Mouse (Mus musculus): ENCODE results near the gene Gabrr3. TPM values are rescaled to one million over a fixed set of nuclear protein-coding genes. Genes with fewer than 3 reads are reported as not detected.

Gene Gabrr3
- polyA plus RNA-seq, 1 experiment from 2014 or later: not detected

- WGBS (ENCODE audit: insufficient replicate concordance): 70% methylated on average over 5 of the region's 5 CpGs
- H3K27ac ChIP-seq (ENCODE audit: low read depth): no peak overlapping the region
- H3K4me3 ChIP-seq (ENCODE audit: low read depth, low read length): no peak overlapping the region
- H3K9me3 ChIP-seq (ENCODE audit: low read length): no peaks in the 10 kb centered on the region
- H3K27me3 ChIP-seq (ENCODE audit: insufficient read depth, low read length): no peaks in the 10 kb centered on the region
- TF ChIP-seq EP300 (IDR thresholded peaks at IDR 0.05; ENCODE audit: low read depth) (no peak), CTCF (IDR thresholded peaks at IDR 0.05; ENCODE audit: low read depth) (no peak)
- no peak overlapping the region for H3K9ac ChIP-seq (replicated peaks)
- ATAC-seq (no peak), DNase-seq (no peak)
- H3K4me2 ChIP-seq (ENCODE audit: low read depth, low read length): no peak overlapping the region
- H3K4me1 ChIP-seq (ENCODE audit: insufficient read depth): no peaks in the 10 kb centered on the region
- no peaks in the 10 kb centered on the region for H3K36me3 ChIP-seq (replicated peaks; ENCODE audit: insufficient read depth, low read length)
Observed at GRCm38 (mm10) chr16:59509830-59510229, 102.7 kb downstream of the Gabrr3 start.

Other genes with a start within 250 kb of the Gabrr3 start
- gene Olfr196, start 236.9 kb upstream of the Gabrr3 start, polyA plus RNA-seq (2015; fragmentation: Nextera tagmentation; extraction: Ambion mirVana): not detected in 2 replicates
- not detected in 2 replicates for gene Olfr198, start 203.8 kb upstream of the Gabrr3 start, polyA plus RNA-seq (2015; fragmentation: Nextera tagmentation; extraction: Ambion mirVana)
- gene Olfr199, start 187.6 kb upstream of the Gabrr3 start, polyA plus RNA-seq (2015; fragmentation: Nextera tagmentation; extraction: Ambion mirVana): not detected in 2 replicates
- not detected in 2 replicates for gene Olfr201, start 134.7 kb upstream of the Gabrr3 start, polyA plus RNA-seq (2015; fragmentation: Nextera tagmentation; extraction: Ambion mirVana)
- not detected in 2 replicates for gene Olfr202, start 120.5 kb upstream of the Gabrr3 start, polyA plus RNA-seq (2015; fragmentation: Nextera tagmentation; extraction: Ambion mirVana)
- gene Olfr203, start 108.5 kb upstream of the Gabrr3 start, polyA plus RNA-seq (2015; fragmentation: Nextera tagmentation; extraction: Ambion mirVana): not detected in 2 replicates
- not detected in 2 replicates for gene Olfr204, start 89.1 kb upstream of the Gabrr3 start, polyA plus RNA-seq (2015; fragmentation: Nextera tagmentation; extraction: Ambion mirVana)
- not detected in 2 replicates for gene Olfr205, start 76.2 kb upstream of the Gabrr3 start, polyA plus RNA-seq (2015; fragmentation: Nextera tagmentation; extraction: Ambion mirVana)
- not detected in 2 replicates for gene Olfr206, start 58.1 kb upstream of the Gabrr3 start, polyA plus RNA-seq (2015; fragmentation: Nextera tagmentation; extraction: Ambion mirVana)
- not detected in 2 replicates for gene Olfr209, start 43.3 kb upstream of the Gabrr3 start, polyA plus RNA-seq (2015; fragmentation: Nextera tagmentation; extraction: Ambion mirVana)
- gene Riox2, start 64.4 kb downstream of the Gabrr3 start, polyA plus RNA-seq (2015; fragmentation: Nextera tagmentation; extraction: Ambion mirVana): 9.5 and 10.4 TPM in 2 replicates
- 0.77 and 1.0 TPM in 2 replicates for gene Crybg3, start 193.6 kb downstream of the Gabrr3 start, polyA plus RNA-seq (2015; fragmentation: Nextera tagmentation; extraction: Ambion mirVana)
- 3.3 and 3.4 TPM in 2 replicates for gene Arl6, start 232.1 kb downstream of the Gabrr3 start, polyA plus RNA-seq (2015; fragmentation: Nextera tagmentation; extraction: Ambion mirVana)